Comparison of ENCODE assay signal across 10 mouse cellular contexts in genomic region chr8:69882833-69883600, GRCm38 (mm10). TPM values are rescaled to one million over a fixed set of nuclear protein-coding genes. Genes with fewer than 3 reads are reported as not detected.
DNase-seq lines count a peak whose midpoint lies in the region; ATAC-seq lines count a peak whose summit lies in the region.
"Had no signal": no experiment of that assay in that cellular context is flagged by ENCODE, and none has a peak within 500 bp of the region (broad histone marks: within the 10 kb centered on the region; RNA-seq: fewer than 3 reads in every experiment).

No protein-coding gene starts in this region.

- H3K9me3 ChIP-seq in kidney, embryonic 15.5 days (replicated peaks) = no peaks in the 10 kb centered on the region
- H3K9me3 ChIP-seq in embryonic facial prominence, embryonic 12.5 days = no peaks in the 10 kb centered on the region
- H3K9me3 ChIP-seq in intestine, embryonic 14.5 days (ENCODE audit: control insufficient read depth, low read length) = no peaks in the 10 kb centered on the region; the same call in 1 of the 2 replicates

- no peaks in the 10 kb centered on the region for H3K36me3 ChIP-seq in kidney, embryonic 15.5 days
- H3K36me3 ChIP-seq in embryonic facial prominence, embryonic 12.5 days = no peaks in the 10 kb centered on the region
- no peaks in the 10 kb centered on the region for H3K36me3 ChIP-seq in intestine, embryonic 14.5 days (ENCODE audit: control insufficient read depth, insufficient read depth, low read length)

- peaks cover 48% of the 10 kb centered on the region for H3K4me1 ChIP-seq in kidney, embryonic 15.5 days
- H3K4me1 ChIP-seq in embryonic facial prominence, embryonic 12.5 days = peaks cover 29% of the 10 kb centered on the region
- peaks cover 11% of the 10 kb centered on the region for H3K4me1 ChIP-seq in intestine, embryonic 14.5 days (replicated peaks; ENCODE audit: control insufficient read depth, insufficient read depth, low read length)

- 11% methylated on average over 52 of the region's 52 CpGs for WGBS in kidney, embryonic 15.5 days
- 12% methylated on average over 52 of the region's 52 CpGs for WGBS in embryonic facial prominence, embryonic 12.5 days
- WGBS in intestine, embryonic 14.5 days = 15% methylated on average over 52 of the region's 52 CpGs

- peaks cover 94% of the 10 kb centered on the region for H3K27me3 ChIP-seq in kidney, embryonic 15.5 days
- H3K27me3 ChIP-seq in embryonic facial prominence, embryonic 12.5 days = peaks cover 99% of the 10 kb centered on the region
- peaks cover 97% of the 10 kb centered on the region for H3K27me3 ChIP-seq in intestine, embryonic 14.5 days (replicated peaks; ENCODE audit: control insufficient read depth, insufficient read depth, low read length)
- H3K27me3 ChIP-seq: CH12.LX had no signal

- H3K9ac ChIP-seq in kidney, embryonic 15.5 days = no peak overlapping the region
- H3K9ac ChIP-seq in embryonic facial prominence, embryonic 12.5 days = no peak overlapping the region
- H3K9ac ChIP-seq in intestine, embryonic 14.5 days (ENCODE audit: low read length) = no peak overlapping the region

- no peak overlapping the region for H3K27ac ChIP-seq in kidney, embryonic 15.5 days
- H3K27ac ChIP-seq in embryonic facial prominence, embryonic 12.5 days = no peak overlapping the region
- no peak overlapping the region for H3K27ac ChIP-seq in intestine, embryonic 14.5 days (ENCODE audit: low read depth)
- H3K27ac ChIP-seq: layer of hippocampus, adult 2 months had no signal

- no peak for DNase-seq in kidney, adult 8-10 months
- no peak for DNase-seq in intestine, embryonic 14.5 days (ENCODE audit: low spot score)
- DNase-seq in neural tube, embryonic 10.5 days (ENCODE audit: extremely low spot score, low spot score) = peak; percentile 41
- no peak for DNase-seq in natural killer cell, adult 2 months (ENCODE audit: low spot score in 2 of 2)
- no peak for DNase-seq in spleen, postnatal 14 days (ENCODE audit: low spot score in 2 of 2)
- DNase-seq in frontal cortex, postnatal 10 days (ENCODE audit: low spot score in 2 of 2) = no peak

- peak overlapping the region; percentile 48 for H3K4me3 ChIP-seq in kidney, embryonic 15.5 days (replicated peaks)
- peak overlapping the region; percentile 39; the same call in 1 of the 2 replicates for H3K4me3 ChIP-seq in embryonic facial prominence, embryonic 12.5 days
- peak overlapping the region; percentile 41 for H3K4me3 ChIP-seq in intestine, embryonic 14.5 days (ENCODE audit: low read depth, low read length)

- peak overlapping the region; percentile 67 for H3K4me2 ChIP-seq in kidney, embryonic 15.5 days
- peak overlapping the region; percentile 45 for H3K4me2 ChIP-seq in embryonic facial prominence, embryonic 12.5 days (replicated peaks)
- H3K4me2 ChIP-seq in intestine, embryonic 14.5 days (ENCODE audit: low read length) = peak overlapping the region; percentile 53

- ATAC-seq in kidney, embryonic 15.5 days (replicated peaks; ENCODE audit: low FRiP score) = no peak
- no peak for ATAC-seq in embryonic facial prominence, embryonic 12.5 days (ENCODE audit: insufficient number of reproducible peaks, insufficient read depth, low FRiP score, low TSS enrichment)
- no peak for ATAC-seq in intestine, embryonic 14.5 days (replicated peaks; ENCODE audit: low FRiP score, low TSS enrichment, low read depth)

RNA-seq across cellular contexts. Expression of gene Cilp2, which starts 4.5 kb away (rescaled TPM):
- 0.88 and 0.98 TPM in 2 replicates for polyA plus RNA-seq in kidney, embryonic 15.5 days (2015; fragmentation: Nextera tagmentation; extraction: Ambion mirVana)
- polyA plus RNA-seq in embryonic facial prominence, embryonic 12.5 days (2016; fragmentation: Nextera tagmentation; extraction: Ambion mirVana) = 1.2 TPM in 2 replicates
- 0.44 and 0.57 TPM in 2 replicates for polyA plus RNA-seq in intestine, embryonic 14.5 days (2014; fragmentation: Nextera tagmentation; extraction: Ambion mirVana)

RNA-seq across cellular contexts. Expression of gene Tssk6, which starts 19.0 kb away (rescaled TPM):
- polyA plus RNA-seq in kidney, embryonic 15.5 days (2015; fragmentation: Nextera tagmentation; extraction: Ambion mirVana) = 3.4 and 4.6 TPM in 2 replicates
- polyA plus RNA-seq in embryonic facial prominence, embryonic 12.5 days (2016; fragmentation: Nextera tagmentation; extraction: Ambion mirVana) = 4.1 and 5.1 TPM in 2 replicates
- 3.3 and 4.0 TPM in 2 replicates for polyA plus RNA-seq in intestine, embryonic 14.5 days (2014; fragmentation: Nextera tagmentation; extraction: Ambion mirVana)

RNA-seq across cellular contexts. Expression of gene Ndufa13, which starts 19.3 kb away (rescaled TPM):
- polyA plus RNA-seq in kidney, embryonic 15.5 days (2015; fragmentation: Nextera tagmentation; extraction: Ambion mirVana) = 205 and 210 TPM in 2 replicates
- 168 and 171 TPM in 2 replicates for polyA plus RNA-seq in embryonic facial prominence, embryonic 12.5 days (2016; fragmentation: Nextera tagmentation; extraction: Ambion mirVana)
- 215 and 222 TPM in 2 replicates for polyA plus RNA-seq in intestine, embryonic 14.5 days (2014; fragmentation: Nextera tagmentation; extraction: Ambion mirVana)

RNA-seq across cellular contexts. Expression of gene Yjefn3, which starts 19.5 kb away (rescaled TPM):
- polyA plus RNA-seq in kidney, embryonic 15.5 days (2015; fragmentation: Nextera tagmentation; extraction: Ambion mirVana) = 4.5 and 5.2 TPM in 2 replicates
- polyA plus RNA-seq in embryonic facial prominence, embryonic 12.5 days (2016; fragmentation: Nextera tagmentation; extraction: Ambion mirVana) = 4.8 and 4.9 TPM in 2 replicates
- 4.1 and 5.0 TPM in 2 replicates for polyA plus RNA-seq in intestine, embryonic 14.5 days (2014; fragmentation: Nextera tagmentation; extraction: Ambion mirVana)

RNA-seq across cellular contexts. Expression of gene Pbx4, which starts 50.7 kb away (rescaled TPM):
- polyA plus RNA-seq in kidney, embryonic 15.5 days (2015; fragmentation: Nextera tagmentation; extraction: Ambion mirVana) = 8.3 and 8.9 TPM in 2 replicates
- polyA plus RNA-seq in embryonic facial prominence, embryonic 12.5 days (2016; fragmentation: Nextera tagmentation; extraction: Ambion mirVana) = 13.4 and 16.0 TPM in 2 replicates
- 5.7 and 6.3 TPM in 2 replicates for polyA plus RNA-seq in intestine, embryonic 14.5 days (2014; fragmentation: Nextera tagmentation; extraction: Ambion mirVana)
